Mouse (Mus musculus): ENCODE measurements around the gene Vmn1r3. TPM values are rescaled to one million over a fixed set of nuclear protein-coding genes. Genes with fewer than 3 reads are reported as not detected.
"Not testable (repeated sequence)": the region's sequence is repeated elsewhere in the genome, so short reads cannot be mapped to it uniquely, and the experiment has no call there.

Gene Vmn1r3
- total RNA-seq (2022): not detected

GRCm38 (mm10) chr4:3185258-3185657, at the start of gene Vmn1r3:
Vmn1r3 (minus strand) TSS chr4:3185358.
- DNase-seq (ENCODE audit: low spot score in 2 of 2): not testable (repeated sequence)

DNA sequence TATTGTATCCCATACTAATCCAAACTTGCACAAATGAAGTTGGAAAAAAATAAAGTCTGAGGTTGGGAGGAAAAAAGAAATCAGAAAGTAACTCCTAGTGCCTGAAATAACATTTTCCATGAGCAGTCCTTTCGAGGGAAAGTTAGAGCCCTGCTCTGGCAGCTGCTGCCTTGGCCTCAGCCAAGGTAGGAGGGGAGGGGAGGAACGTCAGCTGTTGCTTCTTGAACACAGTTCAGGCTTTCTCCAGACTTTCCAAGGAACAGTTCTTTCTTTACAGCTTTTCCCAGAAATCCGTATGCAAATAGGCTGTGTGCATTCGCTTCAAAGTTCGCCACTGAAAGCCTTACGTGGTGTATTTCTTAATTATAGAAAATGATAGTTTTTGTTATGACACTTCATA, 46.9 kb upstream of the Vmn1r3 start:
- no peak for DNase-seq (ENCODE audit: low spot score in 2 of 2)

DNA sequence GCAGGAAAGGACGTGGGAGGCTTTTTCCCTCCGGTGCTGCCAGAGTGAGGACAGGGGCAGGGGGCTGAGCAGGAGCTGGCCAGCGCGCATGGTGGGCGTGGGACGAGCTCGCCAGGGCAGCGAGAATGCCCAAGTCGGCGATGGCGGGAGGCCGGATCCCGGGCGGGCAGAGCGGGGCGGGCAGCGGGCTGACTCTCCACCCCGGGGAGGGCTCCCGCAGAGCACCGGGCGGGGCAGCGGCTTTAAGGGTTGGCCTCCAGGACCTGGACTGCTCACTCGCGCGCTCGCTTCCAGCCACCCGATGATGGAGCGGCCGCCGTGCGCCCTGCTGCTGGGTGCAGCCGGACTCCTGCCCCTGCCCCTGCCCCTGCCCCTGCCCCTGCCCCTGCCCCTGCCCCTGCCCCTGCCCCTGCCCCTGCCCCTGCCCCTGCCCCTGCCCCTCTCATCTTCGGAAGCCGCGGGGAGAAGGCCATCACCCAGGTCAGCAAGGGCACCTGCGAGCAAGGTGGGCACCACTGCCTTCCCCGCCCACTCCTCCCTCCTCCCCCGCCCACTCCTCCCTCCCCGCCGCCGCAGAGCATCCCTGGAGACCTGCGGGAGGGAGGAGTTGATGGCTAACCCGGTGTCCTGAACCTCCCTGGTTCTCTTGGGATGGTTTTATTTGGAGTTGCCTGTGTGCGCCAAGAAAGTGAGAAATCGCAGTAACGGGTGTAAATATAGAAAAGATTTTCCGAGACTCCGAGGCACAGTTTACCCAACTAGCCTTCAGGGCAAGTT, 45.9 kb upstream of the Vmn1r3 start:
- DNase-seq (ENCODE audit: low spot score in 2 of 2): no peak

DNA sequence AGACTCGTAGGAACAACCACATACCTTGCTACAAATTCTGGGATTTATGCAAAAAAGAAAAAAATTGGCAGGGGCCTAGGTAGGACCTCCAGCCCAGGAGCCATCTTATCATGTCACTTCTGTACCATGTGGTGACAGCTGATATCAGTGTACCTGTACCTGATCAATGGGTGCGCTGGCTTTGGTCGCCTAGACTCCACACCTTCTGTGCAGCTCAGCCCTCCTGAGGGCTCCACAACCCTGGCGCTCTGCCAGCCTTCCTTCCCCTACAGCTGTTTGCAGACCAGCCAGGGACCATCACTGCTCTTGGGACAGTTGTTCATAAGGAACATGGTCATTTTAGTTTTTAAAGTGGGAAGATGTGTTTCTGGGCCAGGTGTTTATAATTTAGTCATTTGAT, 44.4 kb upstream of the Vmn1r3 start:
- DNase-seq (ENCODE audit: low spot score in 2 of 2): no peak

DNA sequence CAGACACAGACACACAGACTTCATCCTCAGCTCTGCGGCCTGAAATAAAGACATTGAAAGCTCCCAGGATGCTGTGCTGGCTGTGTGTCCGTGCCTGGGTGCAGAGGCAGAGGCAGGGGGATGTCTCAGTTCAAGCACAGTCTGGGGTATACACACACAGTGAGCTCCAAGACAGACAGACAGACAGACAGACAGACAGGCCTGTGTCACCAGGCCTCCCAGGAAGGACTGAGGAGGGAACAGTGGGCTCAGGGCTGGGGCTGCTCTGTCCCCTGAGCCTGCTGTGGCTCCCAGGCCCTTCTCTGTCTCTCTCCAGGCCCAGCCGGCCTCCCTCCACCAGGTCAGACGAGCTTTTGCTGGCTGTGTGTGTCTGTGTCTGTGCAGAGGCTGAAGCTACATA, 43.3 kb upstream of the Vmn1r3 start:
- DNase-seq (ENCODE audit: low spot score in 2 of 2): no peak

DNA sequence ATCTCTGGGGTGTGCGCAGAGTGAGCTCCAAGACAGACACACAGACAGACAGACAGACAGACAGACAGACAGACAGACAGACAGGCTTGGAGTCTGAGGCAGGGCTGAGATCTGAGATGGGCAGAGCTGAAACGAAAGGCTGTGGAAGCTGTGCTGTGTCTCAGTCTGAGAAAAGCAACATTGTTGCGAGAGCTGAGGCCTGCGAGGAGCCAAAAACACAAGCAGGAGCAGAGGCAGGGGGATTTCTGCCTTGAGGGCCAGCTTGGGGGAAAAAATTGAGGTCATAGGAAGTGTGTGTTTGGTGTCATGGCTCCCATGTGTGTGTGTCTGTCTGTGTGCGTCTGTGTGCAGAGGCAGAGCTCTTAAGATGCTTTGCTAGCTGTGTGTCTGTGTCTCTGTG, 42.6 kb upstream of the Vmn1r3 start:
- DNase-seq (ENCODE audit: low spot score in 2 of 2): no peak

- no peak for DNase-seq (ENCODE audit: low spot score in 2 of 2)
Measured at GRCm38 (mm10) chr4:3226488-3226887, 41.3 kb upstream of the Vmn1r3 start.

DNA sequence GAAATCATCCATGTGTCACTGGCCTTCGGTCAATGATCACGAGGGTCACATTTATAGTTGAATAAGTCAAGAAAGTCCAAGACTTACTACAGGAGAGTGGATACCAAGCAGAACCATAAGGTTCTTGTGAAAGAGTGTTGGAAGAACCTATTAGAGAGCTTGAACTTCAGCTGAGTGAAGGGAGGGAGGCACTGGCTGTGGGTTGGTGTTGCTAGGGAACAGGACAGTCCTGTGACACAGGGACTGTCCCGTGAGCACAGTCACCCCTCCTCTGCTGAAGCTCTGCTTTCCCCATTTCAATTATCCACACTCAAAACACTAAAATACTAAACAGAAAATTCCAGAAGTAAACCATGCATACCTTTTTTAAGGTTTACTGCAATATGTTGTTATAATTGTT, 40.3 kb upstream of the Vmn1r3 start:
- not testable (repeated sequence) for DNase-seq (ENCODE audit: low spot score in 2 of 2)

GRCm38 (mm10) chr4:3224848-3225247, 39.7 kb upstream of the Vmn1r3 start:
- DNase-seq (ENCODE audit: low spot score in 2 of 2): not testable (repeated sequence)

- not testable (repeated sequence) for DNase-seq (ENCODE audit: low spot score in 2 of 2)
Measured at GRCm38 (mm10) chr4:3223483-3224209, 38.5 kb upstream of the Vmn1r3 start.

DNA sequence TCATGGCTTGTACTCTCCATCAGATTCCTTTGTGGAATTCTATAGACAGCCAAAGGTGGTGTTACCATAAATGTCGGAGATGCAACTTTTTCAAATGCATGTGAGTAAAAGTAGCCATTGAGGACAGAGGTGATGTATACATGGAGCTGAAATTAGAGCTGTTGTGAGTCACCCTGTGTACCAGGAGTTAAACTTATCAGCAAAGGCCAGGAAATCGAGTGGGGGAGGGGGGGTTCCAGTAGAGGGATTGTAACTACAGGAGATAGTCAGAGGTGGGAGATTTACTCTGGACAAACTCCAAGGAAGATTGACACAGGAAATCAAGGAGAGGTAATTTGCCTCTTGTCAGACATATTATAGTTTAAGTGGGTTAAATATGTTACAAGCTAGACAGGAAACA, 31.2 kb upstream of the Vmn1r3 start:
- not testable (repeated sequence) for DNase-seq (ENCODE audit: low spot score in 2 of 2)

DNA sequence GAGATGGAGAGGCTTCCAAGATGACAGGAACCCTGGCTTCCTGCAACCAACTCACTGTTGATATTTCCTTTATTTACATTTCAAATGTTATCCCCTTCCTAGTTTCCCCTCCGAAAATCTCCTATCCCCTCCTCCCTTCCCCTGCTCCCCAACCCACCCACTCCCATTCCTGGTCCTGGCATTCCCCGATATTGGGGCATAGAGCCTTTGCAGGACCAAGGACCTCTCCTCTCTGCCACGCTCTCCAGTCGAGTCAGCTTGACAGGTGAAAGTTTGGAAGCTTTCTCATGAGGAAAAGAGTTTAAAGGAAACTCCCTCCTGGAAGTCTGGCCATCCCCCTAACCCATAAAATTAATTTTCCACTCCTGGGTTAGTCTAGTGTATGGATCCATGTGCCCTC, 28.2 kb upstream of the Vmn1r3 start:
- not testable (repeated sequence) for DNase-seq (ENCODE audit: low spot score in 2 of 2)

DNA sequence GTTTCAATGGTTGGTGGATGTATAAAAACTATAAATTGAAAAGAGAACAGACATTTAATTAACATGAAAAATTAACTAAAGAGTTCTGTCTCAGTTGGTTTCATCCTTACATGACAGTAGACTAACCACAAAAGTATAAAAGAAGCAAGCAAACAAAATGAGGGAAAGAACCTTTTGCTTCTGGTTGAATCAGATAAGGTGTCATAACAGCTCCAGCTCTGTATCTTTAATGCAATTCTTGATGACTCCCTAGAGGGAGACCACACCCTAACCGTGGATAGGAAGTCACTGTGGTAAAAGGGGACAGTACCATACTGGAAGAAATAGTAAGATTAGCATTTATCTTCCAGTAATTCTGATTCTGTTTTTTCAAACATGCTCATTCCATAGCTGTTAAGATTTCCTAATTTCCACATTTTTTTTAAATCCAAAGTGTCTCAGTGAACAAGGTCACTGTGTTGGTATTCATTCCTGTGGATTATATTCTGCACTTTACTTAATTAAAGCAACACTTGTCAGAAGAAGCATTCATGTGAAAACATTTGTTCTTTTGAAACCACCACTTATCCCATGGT, 24.6 kb upstream of the Vmn1r3 start:
- DNase-seq (ENCODE audit: low spot score in 2 of 2): not testable (repeated sequence)

DNA sequence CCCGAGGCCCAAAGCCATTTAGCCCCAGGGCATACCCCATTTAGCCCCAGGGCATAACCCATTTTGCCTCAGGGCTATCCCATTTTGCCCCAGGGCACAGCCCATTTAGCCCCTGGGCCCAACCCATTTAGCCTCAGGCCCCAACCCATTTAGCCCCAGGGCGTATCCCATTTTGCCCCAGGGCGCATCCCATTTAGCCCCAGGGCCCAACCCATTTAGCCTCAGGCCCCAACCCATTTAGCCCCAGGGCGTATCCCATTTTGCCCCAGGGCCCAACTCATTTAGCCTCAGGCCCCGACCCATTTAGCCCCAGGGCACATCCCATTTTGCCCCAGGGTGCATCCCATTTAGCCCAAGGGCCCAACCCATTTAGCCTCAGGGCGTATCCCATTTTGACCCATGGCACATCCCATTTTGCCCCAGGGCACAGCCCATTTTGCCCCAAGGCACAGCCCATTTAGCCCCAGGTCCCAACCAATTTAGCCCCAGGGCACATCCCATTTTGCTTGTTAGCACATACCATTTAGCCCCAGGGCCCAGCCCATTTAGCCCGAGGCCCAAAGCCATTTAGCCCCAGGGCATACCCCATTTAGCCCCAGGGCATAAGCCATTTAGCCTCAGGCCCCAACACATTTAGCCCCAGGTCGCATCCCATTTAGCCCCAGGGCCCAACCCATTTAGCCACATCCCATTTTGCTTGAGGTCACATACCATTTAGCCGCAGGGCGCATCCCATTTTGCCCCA, 8.2 kb downstream of the Vmn1r3 start:
- DNase-seq (ENCODE audit: low spot score in 2 of 2): not testable (repeated sequence)

- DNase-seq (ENCODE audit: low spot score in 2 of 2): not testable (repeated sequence)
Measured at GRCm38 (mm10) chr4:3176195-3176594, 9.0 kb downstream of the Vmn1r3 start.

- not testable (repeated sequence) for DNase-seq (ENCODE audit: low spot score in 2 of 2)
Measured at GRCm38 (mm10) chr4:3175756-3176155, 9.4 kb downstream of the Vmn1r3 start.

DNA sequence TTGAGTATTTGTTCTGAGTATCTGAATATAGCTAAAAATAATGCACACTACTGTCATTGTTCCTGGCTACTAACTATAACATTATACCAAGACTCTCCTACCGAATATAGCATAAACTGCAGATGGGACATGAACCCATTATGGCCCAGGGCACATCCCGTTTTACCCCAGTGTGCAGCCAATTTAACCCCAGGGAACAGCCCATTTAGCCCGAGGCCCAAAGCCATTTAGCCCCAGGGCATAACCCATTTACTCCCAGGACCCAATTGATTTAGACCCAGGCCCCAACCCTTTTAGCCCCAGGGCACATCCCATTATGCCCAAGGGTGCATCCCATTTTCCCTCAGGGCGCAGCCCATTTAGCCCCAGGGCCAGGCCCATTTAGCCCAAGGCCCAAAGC, 10.6 kb downstream of the Vmn1r3 start:
- not testable (repeated sequence) for DNase-seq (ENCODE audit: low spot score in 2 of 2)

GRCm38 (mm10) chr4:3167020-3167419, 18.1 kb downstream of the Vmn1r3 start, which contains the start of gene Vmn1r2:
Vmn1r2 (plus strand) TSS chr4:3167320.
- not testable (repeated sequence) for DNase-seq (ENCODE audit: low spot score in 2 of 2)

DNA sequence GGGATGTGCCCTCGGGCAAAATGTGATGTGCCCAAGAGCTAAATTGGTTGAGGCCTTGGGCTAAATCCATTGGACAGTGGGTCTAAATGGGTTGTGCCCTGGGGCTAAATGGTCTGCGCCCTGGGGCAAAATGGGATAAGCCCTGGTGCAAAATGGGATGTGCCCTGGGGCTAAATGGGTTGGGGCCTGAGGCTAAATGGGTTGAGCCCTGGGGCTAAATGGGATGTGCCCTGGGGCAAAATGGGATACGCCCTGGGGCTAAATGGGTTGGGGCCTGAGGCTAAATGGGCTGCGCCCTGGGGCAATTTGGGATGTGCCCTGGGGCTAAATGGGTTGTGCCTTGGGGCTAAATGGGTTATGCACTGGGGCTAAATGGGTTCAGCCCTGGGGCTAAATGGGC, 20.1 kb downstream of the Vmn1r3 start:
- DNase-seq (ENCODE audit: low spot score in 2 of 2): no peak

DNA sequence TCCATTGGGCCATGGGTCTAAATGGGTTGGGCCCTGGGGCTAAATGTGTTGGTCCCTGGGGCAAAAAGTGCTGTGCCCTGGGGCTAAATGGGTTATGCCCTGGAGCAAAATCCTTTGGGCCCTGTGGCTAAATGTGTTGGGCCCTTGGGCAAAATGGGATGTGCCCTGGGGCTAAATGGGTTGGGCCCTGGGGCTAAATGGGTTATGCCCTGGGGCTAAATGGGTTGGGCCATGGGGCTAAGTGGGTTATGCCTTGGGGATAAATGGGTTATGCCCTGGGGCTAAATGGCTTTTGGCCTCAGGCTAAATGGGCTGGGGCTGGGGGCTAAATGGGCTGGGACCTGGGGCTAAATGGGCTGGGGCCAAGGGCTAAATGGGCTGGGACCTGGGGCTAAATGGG, 20.7 kb downstream of the Vmn1r3 start:
- DNase-seq (ENCODE audit: low spot score in 2 of 2): not testable (repeated sequence)

- DNase-seq (ENCODE audit: low spot score in 2 of 2): not testable (repeated sequence)
Measured at GRCm38 (mm10) chr4:3153320-3153719, 31.8 kb downstream of the Vmn1r3 start.

- DNase-seq (ENCODE audit: low spot score in 2 of 2): not testable (repeated sequence)
Measured at GRCm38 (mm10) chr4:3147926-3148325, 37.2 kb downstream of the Vmn1r3 start.

All from layer of hippocampus, adult 8-10 months (tissue).